18 mouse cellular contexts compared by ENCODE assay signal in genomic region chr3:109526651-109527050, GRCm38 (mm10).
DNase-seq lines count a peak whose midpoint lies in the region; ATAC-seq and TF ChIP-seq lines count a peak whose summit lies in the region.
"Had no signal": no experiment of that assay in that cellular context is flagged by ENCODE, and none has a peak within 500 bp of the region (broad histone marks: within the 10 kb centered on the region; RNA-seq: fewer than 3 reads in every experiment).

No protein-coding gene starts in this region.

- in situ Hi-C loops in CH12.LX (cut with MboI; ENCODE audit: low pct_ligation_motif_present, low pct_unique_long_range_greater_than_20kb, low sequenced_read_pairs): no loop called here

- ATAC-seq in kidney, embryonic 15.5 days (replicated peaks; ENCODE audit: low FRiP score): 0 out of 2 replicates have a peak, but pooled peaks have one; percentile 29

- no peak for TF ChIP-seq POLR2A in CH12.LX (IDR thresholded peaks at IDR 0.05; ENCODE audit: low read depth, low read length)

- no peaks in the 10 kb centered on the region for H3K79me2 ChIP-seq in CH12.LX (replicated peaks; ENCODE audit: control insufficient read depth, extremely low read depth, insufficient read depth, poor library complexity, severe bottlenecking)

- 59% methylated on average over 8 of the region's 8 CpGs for WGBS in kidney, embryonic 15.5 days

- no peak overlapping the region for H3K4me3 ChIP-seq in kidney, embryonic 15.5 days (replicated peaks)
- no peak overlapping the region for H3K4me3 ChIP-seq in CH12.LX (replicated peaks in 1 of 3; ENCODE audit: low read depth in 2 of 3, low read length in 2 of 3, poor library complexity in 1 of 3)
- H3K4me3 ChIP-seq: erythroblast, embryonic 14.5 days; heart, embryonic 10.5 days; heart, embryonic 15.5 days; limb, embryonic 13.5 days; lung, embryonic 15.5 days; myocyte; neural tube, embryonic 13.5 days; stomach, embryonic 15.5 days had no signal

- H3K27ac ChIP-seq in kidney, embryonic 15.5 days: no peak overlapping the region
- H3K27ac ChIP-seq in CH12.LX (ENCODE audit: insufficient read depth, low read depth): no peak overlapping the region
- H3K27ac ChIP-seq: heart, embryonic 10.5 days; heart, embryonic 15.5 days; limb, embryonic 13.5 days; lung, embryonic 15.5 days; neural tube, embryonic 13.5 days; stomach, embryonic 15.5 days had no signal

- no peaks in the 10 kb centered on the region for H3K36me3 ChIP-seq in kidney, embryonic 15.5 days
- H3K36me3 ChIP-seq in CH12.LX (replicated peaks in 1 of 2; ENCODE audit: control insufficient read depth in 1 of 2, insufficient read depth in 1 of 2, low read length in 1 of 2): no peaks in the 10 kb centered on the region
- H3K36me3 ChIP-seq: G1E; heart, embryonic 10.5 days; heart, embryonic 15.5 days; limb, embryonic 13.5 days; lung, embryonic 15.5 days; stomach, embryonic 15.5 days had no signal

- H3K4me1 ChIP-seq in kidney, embryonic 15.5 days: no peaks in the 10 kb centered on the region
- peaks cover 2 to 3% of the 10 kb centered on the region in 2 experiments; a peak in 2 of 4 replicates for H3K4me1 ChIP-seq in CH12.LX (ENCODE audit: control insufficient read depth in 1 of 2, insufficient read depth in 2 of 2)
- H3K4me1 ChIP-seq: heart, embryonic 15.5 days; limb, embryonic 13.5 days; lung, embryonic 15.5 days; stomach, embryonic 15.5 days had no signal

- H3K9me3 ChIP-seq in kidney, embryonic 15.5 days (replicated peaks): no peaks in the 10 kb centered on the region
- H3K9me3 ChIP-seq in CH12.LX (replicated peaks; ENCODE audit: low read length): no peaks in the 10 kb centered on the region
- H3K9me3 ChIP-seq: heart, embryonic 10.5 days; heart, embryonic 15.5 days; limb, embryonic 13.5 days; lung, embryonic 15.5 days; neural tube, embryonic 13.5 days; stomach, embryonic 15.5 days had no signal

- intact Hi-C loops in heart, postnatal 36 days (cut with DNase I): loop anchor here (5.0 to 10.0 kb wide), 2 partner anchors 408 to 1541 kb away; no protein-coding TSS in a partner anchor

- no peak overlapping the region for H3K4me2 ChIP-seq in kidney, embryonic 15.5 days
- H3K4me2 ChIP-seq in CH12.LX (ENCODE audit: insufficient read depth, low read depth, poor library complexity, severe bottlenecking): peak overlapping the region; percentile 55; the same call in 1 of the 2 replicates
- H3K4me2 ChIP-seq: heart, embryonic 15.5 days; limb, embryonic 13.5 days; liver, embryonic 11.5 days; lung, embryonic 15.5 days; neural tube, embryonic 13.5 days; stomach, embryonic 15.5 days had no signal

- no peak for TF ChIP-seq EP300 in CH12.LX (IDR thresholded peaks at IDR 0.05; ENCODE audit: low read length)

- no peak for TF ChIP-seq CTCF in CH12.LX (conservative IDR thresholded peaks at IDR 0.05 in 1 of 2, IDR thresholded peaks at IDR 0.05 in 1 of 2; ENCODE audit: low read depth in 2 of 2, low read length in 2 of 2)

- no peak overlapping the region for H3K9ac ChIP-seq in kidney, embryonic 15.5 days
- H3K9ac ChIP-seq in CH12.LX (ENCODE audit: insufficient read depth, low read depth): no peak overlapping the region
- H3K9ac ChIP-seq: heart, embryonic 15.5 days; limb, embryonic 13.5 days; lung, embryonic 15.5 days; neural tube, embryonic 13.5 days; stomach, embryonic 15.5 days had no signal

- no peaks in the 10 kb centered on the region for H3K27me3 ChIP-seq in kidney, embryonic 15.5 days
- no peaks in the 10 kb centered on the region for H3K27me3 ChIP-seq in CH12.LX (replicated peaks)
- H3K27me3 ChIP-seq: heart, embryonic 15.5 days; limb, embryonic 13.5 days; lung, embryonic 15.5 days; neural tube, embryonic 13.5 days; stomach, embryonic 15.5 days had no signal

- dilution Hi-C loops in CH12.LX (cut with MboI; ENCODE audit: extremely low pct_ligation_motif_present, extremely low pct_unique_long_range_greater_than_20kb, low sequenced_read_pairs): no loop called here

- no peak for TF ChIP-seq RAD21 in CH12.LX (IDR thresholded peaks at IDR 0.05; ENCODE audit: low read depth, low read length)

- DNase-seq in cerebellum, postnatal 10 days: peak; percentile 5
- no peak for DNase-seq in cerebellum, adult 11 months
- DNase-seq in heart, adult 11 months: peak; percentile 70
- no peak for DNase-seq in heart, postnatal 36 days
- no peak for DNase-seq in kidney, postnatal 25 days
- DNase-seq in CH12.LX (ENCODE audit: extremely low read depth): peak; percentile 10
- DNase-seq in lung, postnatal 10 days: no peak

TF ChIP-seq in CH12.LX, 34 proteins besides CTCF, POLR2A, EP300 and RAD21:
- no peak for TF ChIP-seq JUN (IDR thresholded peaks at IDR 0.05; ENCODE audit: insufficient read depth, low read depth, low read length)

Comparison
In these comparisons a context has a peak if more than half of its experiments do, and no peak if none do; other contexts are left out.
1. DNase-seq: peak in cerebellum, postnatal 10 days (2 of 2), heart, adult 11 months (single experiment) and CH12.LX (single experiment); none in cerebellum, adult 11 months (single experiment), heart, postnatal 36 days (0 of 2), kidney, postnatal 25 days (0 of 2) and lung, postnatal 10 days (single experiment).